Mouse (Mus musculus) brown adipose tissue, adult 24 weeks (tissue): ENCODE data around the gene Rnf40. TPM values are rescaled to one million over a fixed set of nuclear protein-coding genes. Genes with fewer than 3 reads are reported as not detected.
A peak's percentile ranks its signal among the peaks of the same experiment; 100 is the strongest.

ENCODE experiments used
- H3K27ac ChIP-seq: fragments of 200-500 bp; replicated peaks from 2 replicates; pipeline ENCODE4 v1.5.1; 2012; ENCODE audit warnings: low read depth, mild to moderate bottlenecking, low read length
- H3K4me1 ChIP-seq: fragments of 200-500 bp; 2 replicates; pipeline ENCODE4 v1.6.1; 2012; ENCODE audit warnings: low read length, mixed read lengths; ENCODE audit not compliant: control insufficient read depth, insufficient read depth, insufficient read length
- H3K4me3 ChIP-seq: fragments of 200-500 bp; 2 replicates; pipeline ENCODE4 v1.5.1; 2012; ENCODE audit warnings: low read depth, mild to moderate bottlenecking, low read length, moderate library complexity; ENCODE audit not compliant: insufficient read depth
- polyA plus RNA-seq: library from polyadenylated mRNA; stranded (reverse); fragments of >200 nt; gene quantifications from 2 replicates; pipeline ENCODE4 v1.2.4, GENCODE M21; 2012; ENCODE audit not compliant: missing spikeins, insufficient read depth, insufficient read length

Rnf40 gene
- polyA plus RNA-seq, 1 experiment: 14.7 TPM

DNA sequence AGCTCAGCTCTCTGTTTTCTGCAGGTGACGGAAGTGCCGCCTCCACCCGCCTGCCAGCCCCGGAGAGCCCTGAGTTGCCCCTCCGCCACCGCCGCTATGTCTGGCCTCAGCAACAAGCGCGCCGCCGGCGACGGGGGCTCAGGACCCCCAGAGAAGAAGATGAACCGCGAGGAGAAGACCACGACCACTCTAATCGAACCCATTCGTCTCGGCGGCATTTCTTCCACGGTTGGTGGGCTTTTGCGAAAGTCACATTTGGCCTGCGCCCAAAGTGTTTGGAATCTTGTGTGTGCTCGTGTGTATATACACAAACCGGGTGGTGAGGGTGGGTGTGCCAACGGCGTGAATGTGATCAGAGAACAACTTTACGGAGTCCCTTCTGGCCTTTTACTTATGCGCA, 334 bp downstream of the Rnf40 start:
- peak overlapping the region; percentile 80 for H3K4me3 ChIP-seq
- H3K27ac ChIP-seq: peak overlapping the region; percentile 65
- peaks cover 7% of the 10 kb centered on the region; the same call in 1 of the 2 replicates for H3K4me1 ChIP-seq

DNA sequence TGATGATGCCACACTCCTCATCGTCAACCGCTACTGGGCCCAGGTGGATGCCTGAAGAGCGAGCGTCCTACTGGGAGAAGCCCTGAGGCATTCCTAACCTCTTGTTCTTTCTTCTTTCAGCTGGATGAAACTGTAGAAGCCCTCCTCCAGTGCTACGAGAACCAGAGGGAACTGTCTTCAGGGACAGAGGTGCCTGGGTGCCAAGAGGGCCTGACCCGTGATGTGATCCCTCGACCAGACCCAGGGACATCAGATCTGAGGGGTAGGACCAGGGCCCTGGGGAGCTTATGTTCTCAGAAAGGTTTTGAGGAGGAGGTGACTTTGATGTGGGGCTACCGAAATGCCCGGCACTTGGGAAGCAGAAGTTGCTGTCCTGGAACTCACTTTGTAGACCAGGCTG, 1.1 kb downstream of the Rnf40 start:
- Histone ChIP-seq H3K4me3 (peak overlapping the region; percentile 80), H3K27ac (no peak overlapping the region), H3K4me1 (peaks cover 7% of the 10 kb centered on the region; the same call in 1 of the 2 replicates)

DNA sequence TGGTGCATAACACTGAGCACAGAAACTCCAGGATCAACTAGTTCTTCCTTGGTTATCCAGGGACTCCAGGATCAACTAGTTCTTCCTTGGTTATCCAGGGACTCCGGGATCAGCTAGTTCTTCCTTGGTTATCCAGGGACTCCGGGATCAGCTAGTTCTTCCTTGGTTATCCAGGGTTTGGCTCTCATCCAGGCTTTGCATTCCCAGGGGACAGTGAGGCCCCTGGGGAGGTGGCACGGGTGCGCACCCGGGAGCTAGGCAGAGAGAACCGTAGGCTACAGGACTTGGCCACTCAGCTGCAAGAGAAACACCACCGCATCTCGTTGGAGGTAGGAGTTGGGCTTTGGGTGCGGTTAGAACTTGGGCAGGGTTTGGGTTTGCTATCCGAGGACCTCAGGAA, 2.5 kb downstream of the Rnf40 start:
- no peak overlapping the region for H3K27ac ChIP-seq
- H3K4me3 ChIP-seq: no peak overlapping the region
- H3K4me1 ChIP-seq: peaks cover 7% of the 10 kb centered on the region; the same call in 1 of the 2 replicates

DNA sequence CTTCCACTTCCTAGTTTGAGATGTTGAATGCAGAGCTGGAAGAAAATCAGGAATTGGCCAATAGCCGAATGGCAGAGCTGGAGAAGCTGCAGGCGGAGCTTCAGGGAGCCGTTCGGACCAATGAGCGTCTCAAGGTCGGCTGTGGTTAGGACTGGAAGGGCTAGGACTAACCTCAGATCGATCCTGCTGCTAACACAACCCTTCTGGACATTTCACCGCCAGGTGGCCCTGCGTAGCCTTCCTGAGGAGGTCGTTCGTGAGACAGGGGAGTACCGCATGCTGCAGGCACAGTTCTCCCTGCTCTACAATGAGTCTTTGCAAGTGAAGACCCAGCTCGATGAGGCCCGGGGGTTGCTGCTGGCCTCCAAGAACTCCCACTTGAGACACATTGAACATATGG, 4.0 kb downstream of the Rnf40 start:
- Histone ChIP-seq H3K4me1 (peaks cover 7% of the 10 kb centered on the region; the same call in 1 of the 2 replicates), H3K27ac (no peak overlapping the region)

DNA sequence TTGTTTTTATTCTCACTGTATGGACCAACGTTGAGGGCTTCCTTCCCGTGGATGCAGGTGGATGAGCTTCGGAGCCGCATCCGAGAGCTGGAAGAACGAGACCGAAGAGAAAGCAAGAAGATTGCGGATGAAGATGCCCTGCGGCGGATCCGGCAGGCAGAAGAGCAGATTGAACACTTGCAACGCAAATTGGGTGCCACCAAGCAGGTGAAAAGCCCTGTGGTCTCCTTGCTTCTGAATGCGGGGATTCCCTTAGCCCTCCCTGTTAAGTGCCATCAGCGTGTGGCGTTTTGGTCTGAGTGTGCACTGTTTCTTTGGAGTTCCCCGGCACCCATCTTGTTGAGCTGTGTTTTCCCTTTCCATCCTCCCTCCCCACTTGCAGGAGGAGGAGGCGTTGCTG, 8.2 kb downstream of the Rnf40 start:
- Histone ChIP-seq H3K27ac (no peak overlapping the region), H3K4me1 (no peaks in the 10 kb centered on the region), H3K4me3 (no peak overlapping the region)

More for the DNA sequence above, 4.0 kb downstream of the Rnf40 start:
- H3K4me3 ChIP-seq: no peak overlapping the region

DNA sequence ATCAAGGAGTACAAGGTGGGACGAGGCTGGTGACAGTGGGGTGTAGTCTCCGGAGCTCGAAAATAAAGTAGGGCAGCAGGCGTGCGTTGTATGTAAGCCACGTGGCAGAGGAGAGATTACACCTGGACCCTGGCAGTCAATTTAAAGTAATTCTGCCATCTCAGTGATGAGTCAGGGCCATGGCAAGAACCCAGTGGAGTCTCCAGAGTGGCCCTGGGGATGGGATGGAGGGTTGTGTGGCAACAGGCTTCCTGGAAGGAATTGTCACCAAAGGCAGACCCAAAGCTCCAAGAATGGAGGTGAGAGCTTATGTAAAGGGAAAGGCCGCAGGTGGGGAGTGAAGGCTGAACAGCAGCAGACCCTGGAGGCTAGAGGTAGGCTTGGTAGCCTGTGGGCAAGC, 12.0 kb downstream of the Rnf40 start:
- Histone ChIP-seq H3K4me1 (no peaks in the 10 kb centered on the region), H3K4me3 (no peak overlapping the region), H3K27ac (no peak overlapping the region)

DNA sequence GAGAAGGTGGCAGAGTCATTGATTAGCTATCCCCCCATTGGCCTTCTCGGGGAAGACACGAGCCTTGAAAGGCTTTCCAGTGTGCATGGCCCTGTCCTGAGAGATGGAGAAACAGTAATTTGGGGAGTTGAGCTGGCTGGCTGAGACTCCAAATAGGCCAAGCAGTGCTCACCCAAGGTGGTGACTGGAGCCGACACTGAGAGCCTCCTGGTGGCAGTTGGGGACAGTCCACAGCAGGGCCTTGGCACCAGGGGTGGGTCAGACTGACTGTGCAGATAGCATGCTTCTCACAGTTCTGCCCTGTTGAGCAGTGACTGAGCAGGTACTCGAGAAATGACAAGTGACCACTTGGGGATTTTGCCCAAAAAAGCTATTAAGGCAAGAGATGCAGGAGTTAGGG, 13.2 kb downstream of the Rnf40 start:
- no peak overlapping the region for H3K4me3 ChIP-seq
- H3K4me1 ChIP-seq: no peaks in the 10 kb centered on the region
- H3K27ac ChIP-seq: no peak overlapping the region

DNA sequence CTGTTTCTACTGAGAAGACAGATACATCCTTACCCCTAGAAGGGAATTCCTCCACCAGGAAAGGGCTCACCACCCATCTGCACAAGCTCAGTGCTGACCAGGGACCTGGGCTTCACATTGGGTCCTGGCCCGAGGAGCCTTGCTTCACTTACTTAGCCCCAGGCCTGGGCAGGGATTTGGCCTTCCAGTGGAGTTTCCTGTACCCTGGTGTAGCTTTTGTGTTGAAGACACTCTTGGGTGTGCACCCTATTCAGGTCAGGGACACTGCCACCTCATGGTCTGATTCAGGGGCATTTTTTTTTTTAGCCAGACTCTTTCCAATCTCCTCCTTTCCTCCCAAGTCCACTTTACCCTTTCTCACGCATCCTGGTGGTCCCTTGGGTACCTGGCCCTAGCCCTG, 14.3 kb downstream of the Rnf40 start:
- Histone ChIP-seq H3K4me3 (no peak overlapping the region), H3K4me1 (no peaks in the 10 kb centered on the region), H3K27ac (no peak overlapping the region)

DNA sequence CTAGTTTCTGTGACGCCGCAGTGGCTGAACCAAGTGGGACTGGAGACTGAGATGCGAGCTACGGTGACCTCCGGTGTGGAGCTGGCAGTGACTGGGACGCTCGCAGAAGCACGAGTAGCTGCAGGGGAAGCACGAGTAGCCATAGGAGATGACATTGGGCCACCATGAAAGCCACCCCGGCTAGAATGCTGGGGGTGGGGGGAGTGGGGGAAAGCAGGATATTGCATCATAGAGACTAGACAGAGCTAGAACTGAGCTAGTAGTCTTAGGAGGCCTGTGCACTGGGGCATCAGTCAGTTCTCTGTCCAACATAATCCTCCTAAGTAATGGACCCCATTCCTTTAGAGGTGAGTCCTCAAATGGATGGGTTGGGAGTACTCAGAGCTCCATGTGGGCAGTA, 15.7 kb downstream of the Rnf40 start:
- Histone ChIP-seq H3K27ac (no peak overlapping the region), H3K4me1 (no peaks in the 10 kb centered on the region), H3K4me3 (no peak overlapping the region)

DNA sequence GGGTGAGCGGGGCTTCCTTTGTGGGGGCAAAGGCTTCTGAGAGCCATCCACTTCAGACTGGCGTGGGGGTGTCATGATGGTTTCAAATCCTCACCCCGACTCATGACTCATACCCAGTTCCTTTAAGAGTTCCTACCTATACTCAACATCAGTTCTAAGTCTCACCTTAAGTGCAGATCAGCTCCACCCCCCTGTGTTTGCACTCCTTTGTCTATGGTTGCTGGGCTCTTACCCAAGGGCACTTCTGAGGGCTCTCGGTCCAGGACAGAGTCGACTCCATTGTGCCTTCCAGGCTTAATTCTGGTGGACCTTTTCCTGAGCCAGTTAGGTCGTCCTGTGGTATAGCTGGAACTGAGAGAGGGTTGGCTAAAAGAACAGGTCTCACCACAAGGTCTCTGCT, 18.6 kb downstream of the Rnf40 start:
- no peak overlapping the region for H3K27ac ChIP-seq
- no peak overlapping the region for H3K4me3 ChIP-seq
- no peaks in the 10 kb centered on the region for H3K4me1 ChIP-seq

DNA sequence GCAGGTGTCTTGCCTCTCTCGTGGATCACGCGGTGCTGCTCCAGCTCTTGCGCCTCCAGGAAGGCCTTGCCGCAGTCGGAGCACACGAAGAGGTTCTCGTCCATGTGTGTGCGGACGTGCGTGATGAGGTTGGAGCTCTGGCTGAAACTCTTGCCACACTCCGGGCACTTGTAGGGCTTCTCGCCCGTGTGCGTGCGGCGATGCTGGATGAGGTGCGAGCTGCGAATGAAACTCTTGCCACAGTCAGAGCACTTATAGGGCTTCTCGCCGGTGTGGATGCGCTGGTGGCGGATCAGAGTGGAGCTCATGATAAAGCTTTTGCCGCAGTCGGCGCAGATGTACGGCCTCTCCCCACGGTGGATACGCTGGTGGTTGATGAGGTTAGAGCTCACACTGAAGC, 22.4 kb downstream of the Rnf40 start:
- Histone ChIP-seq H3K27ac (no peak overlapping the region), H3K4me1 (peaks cover 7% of the 10 kb centered on the region; the same call in 1 of the 2 replicates), H3K4me3 (no peak overlapping the region)

DNA sequence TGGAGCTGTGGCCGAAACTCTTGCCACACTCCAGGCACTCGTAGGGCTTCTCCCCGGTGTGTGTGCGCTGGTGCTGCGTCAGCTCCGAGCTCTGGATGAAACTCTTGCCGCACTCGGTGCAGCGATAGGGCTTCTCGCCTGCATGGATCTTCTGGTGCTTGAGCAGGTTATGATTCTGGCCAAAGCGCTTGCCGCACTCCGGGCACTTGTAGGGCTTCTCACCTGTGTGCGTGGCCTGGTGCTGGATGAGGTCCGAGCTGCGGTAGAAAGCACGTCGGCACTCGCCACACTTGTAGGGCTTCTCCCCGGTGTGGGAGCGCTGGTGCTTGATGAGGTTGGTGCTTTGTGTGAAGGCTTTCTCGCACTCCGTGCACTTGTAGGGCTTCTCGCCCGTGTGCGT, 23.0 kb downstream of the Rnf40 start:
- Histone ChIP-seq H3K4me1 (peaks cover 7% of the 10 kb centered on the region; the same call in 1 of the 2 replicates), H3K4me3 (no peak overlapping the region), H3K27ac (no peak overlapping the region)

DNA sequence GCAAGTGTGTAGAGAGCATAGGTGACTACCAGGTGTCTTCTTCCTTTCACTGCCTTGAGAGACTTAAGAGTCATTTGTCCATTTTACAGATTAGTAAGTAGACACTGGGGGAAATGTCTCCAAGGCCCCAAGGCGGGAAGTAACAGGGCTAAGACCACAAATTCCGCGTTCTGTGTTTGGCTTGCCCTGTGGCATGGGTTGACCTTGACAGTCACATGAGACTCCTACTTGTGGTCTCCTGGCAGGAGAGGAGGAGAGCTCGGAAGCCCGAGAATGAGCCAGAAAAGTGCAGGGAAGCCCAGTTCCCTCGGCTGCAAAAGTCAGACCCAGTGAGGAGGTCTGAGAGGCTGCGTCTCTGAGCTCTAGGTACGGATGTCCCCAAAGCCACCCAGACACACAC, 24.9 kb downstream of the Rnf40 start:
- Histone ChIP-seq H3K4me1 (peaks cover 7% of the 10 kb centered on the region; the same call in 1 of the 2 replicates), H3K4me3 (peak overlapping the region; percentile 95), H3K27ac (0 out of 2 replicates have a peak overlapping the region, but pooled peaks have one; percentile 6)

DNA sequence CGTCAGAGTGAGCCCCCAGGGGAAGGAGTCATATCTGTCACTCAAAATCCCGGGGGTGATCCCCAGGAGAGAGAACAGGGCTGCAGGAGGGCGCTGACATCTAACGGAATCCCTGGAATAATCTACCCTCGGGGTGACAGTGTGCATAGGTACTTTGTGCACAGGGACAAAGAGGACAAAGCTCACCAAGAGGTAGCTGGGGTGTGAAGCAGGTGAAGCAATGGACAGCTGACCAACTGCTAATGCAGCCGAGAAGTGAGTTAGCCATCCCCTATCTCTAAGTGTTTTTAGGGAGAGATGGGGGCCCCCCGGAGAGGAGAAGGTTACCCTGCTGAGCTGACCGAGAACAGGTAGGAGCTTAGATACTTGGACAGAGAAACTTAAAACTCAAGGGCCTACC, 25.5 kb downstream of the Rnf40 start:
- Histone ChIP-seq H3K27ac (peak overlapping the region; percentile 41), H3K4me3 (peak overlapping the region; percentile 95)

DNA sequence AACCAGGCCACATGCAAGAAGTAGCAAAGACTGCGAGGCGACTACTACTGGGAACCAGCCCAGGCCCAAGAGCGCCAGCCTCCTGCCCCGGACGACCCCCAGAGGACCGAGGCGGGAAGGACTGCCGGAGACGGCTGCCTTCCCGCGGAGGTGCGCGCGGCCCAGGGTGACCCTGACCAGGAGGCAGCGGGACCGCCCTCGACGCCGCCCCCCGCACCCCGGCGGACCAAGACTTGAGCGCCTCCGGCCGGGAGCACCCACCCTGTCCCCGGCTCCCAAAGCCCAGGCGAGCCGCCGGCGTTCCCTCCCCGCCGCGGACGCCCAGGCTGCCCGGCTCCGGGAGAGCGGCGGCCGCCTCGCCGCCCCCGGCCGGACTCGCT, 25.9 kb downstream of the Rnf40 start:
- Histone ChIP-seq H3K4me3 (peak overlapping the region; percentile 95), H3K4me1 (peaks cover 7% of the 10 kb centered on the region; the same call in 1 of the 2 replicates), H3K27ac (peak overlapping the region; percentile 41)

More for the DNA sequence above, 25.5 kb downstream of the Rnf40 start:
- peaks cover 7% of the 10 kb centered on the region; the same call in 1 of the 2 replicates for H3K4me1 ChIP-seq

DNA sequence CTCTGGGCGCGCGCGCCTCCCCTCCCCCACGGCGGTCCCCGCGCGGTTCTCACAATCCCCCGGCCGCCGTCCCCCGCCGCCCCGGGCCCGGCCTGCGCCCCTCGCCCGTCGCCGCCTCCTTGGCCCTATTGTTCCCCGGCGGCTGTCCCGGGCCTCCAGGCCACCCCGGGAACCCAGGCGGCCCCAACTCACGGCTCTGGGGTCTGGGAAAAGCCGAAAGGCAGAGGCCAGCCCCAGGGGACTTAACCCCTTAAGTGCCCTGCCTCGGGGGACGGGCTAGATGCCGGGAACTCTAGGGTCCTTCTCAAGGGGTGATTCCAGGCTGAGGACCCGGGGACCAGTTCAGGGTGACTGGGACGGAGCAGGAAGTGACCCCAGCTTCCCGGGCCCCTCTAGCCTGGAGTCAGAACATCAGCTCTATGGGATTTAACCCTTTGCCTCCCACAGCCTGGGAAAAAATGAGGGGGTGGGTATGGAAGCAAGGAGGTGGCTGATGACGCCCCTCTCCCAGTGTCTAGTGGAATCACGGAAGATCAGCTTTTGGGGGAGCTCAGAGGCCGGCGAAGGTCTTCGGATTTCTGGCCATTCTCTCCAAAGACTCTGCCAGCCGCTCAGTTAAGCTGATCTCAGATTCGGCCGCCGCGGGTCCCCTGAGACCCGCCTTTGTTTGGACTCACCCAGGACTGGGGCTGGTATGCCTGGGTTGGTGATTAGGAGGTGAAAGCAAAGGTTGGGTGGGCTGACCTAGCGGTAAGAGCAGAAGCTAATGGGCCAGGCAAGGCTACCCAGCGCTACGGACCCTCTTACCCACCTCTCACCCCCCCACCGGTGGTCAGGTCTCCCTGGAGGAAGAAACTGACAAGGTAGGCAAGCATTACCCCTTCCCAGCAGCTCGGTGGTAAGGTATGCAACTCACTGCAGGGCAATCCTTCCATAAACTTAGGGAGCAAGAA, 26.6 kb downstream of the Rnf40 start, which contains the start of gene Zfp629:
TSS of gene Zfp629 (minus strand) at position 907 of the 953 bp plus-strand sequence.
- H3K27ac ChIP-seq: peak within 1 kb of the TSS; percentile 73
- peaks cover 7% of the 10 kb centered on the region; the same call in 1 of the 2 replicates for H3K4me1 ChIP-seq
- H3K4me3 ChIP-seq: peak within 1 kb of the TSS; percentile 95
